Mouse (Mus musculus): ENCODE results near the gene Ttc30a2.

The Ttc30a2 gene

GRCm38 (mm10) chr2:75926061-75926460 is 51.9 kb downstream of the Ttc30a2 start:
- no peak for DNase-seq
